Mouse (Mus musculus) neural tube, embryonic 15.5 days (tissue): Measurements from ENCODE around the gene Proser3. TPM values are rescaled to one million over a fixed set of nuclear protein-coding genes. Genes with fewer than 3 reads are reported as not detected.
A peak's percentile ranks its signal among the peaks of the same experiment; 100 is the strongest.

Experiments used
- ATAC-seq: fragments of 200-750 bp; cut with Nextera tagmentation; 2 replicates; pipeline ENCODE4 v1.8.0; 2017; ENCODE audit warnings: mild to moderate bottlenecking, moderate TSS enrichment, moderate library complexity; ENCODE audit not compliant: low FRiP score
- H3K27ac ChIP-seq: fragments of 300-500 bp; sonication (generic); replicated peaks from 2 replicates; pipeline ENCODE4 v1.5.1; 2015; ENCODE audit warnings: mild to moderate bottlenecking, inconsistent platforms
- H3K27me3 ChIP-seq: fragments of 300-500 bp; sonication (generic); replicated peaks from 2 replicates; pipeline ENCODE4 v1.6.1; 2015; ENCODE audit warnings: inconsistent platforms
- H3K36me3 ChIP-seq: fragments of 300-500 bp; sonication (generic); 2 replicates; pipeline ENCODE4 v1.6.1; 2015; ENCODE audit warnings: inconsistent platforms
- H3K4me1 ChIP-seq: fragments of 300-500 bp; sonication (generic); 2 replicates; pipeline ENCODE4 v1.6.1; 2015; ENCODE audit warnings: inconsistent platforms
- H3K4me2 ChIP-seq: fragments of 300-500 bp; sonication (generic); 2 replicates; pipeline ENCODE4 v1.6.1; 2015; ENCODE audit warnings: inconsistent platforms, mild to moderate bottlenecking, moderate library complexity
- H3K4me3 ChIP-seq: fragments of 300-500 bp; sonication (generic); replicated peaks from 2 replicates; pipeline ENCODE4 v1.5.1; 2015; ENCODE audit warnings: mild to moderate bottlenecking, inconsistent platforms
- H3K9ac ChIP-seq: fragments of 300-500 bp; sonication (generic); replicated peaks from 2 replicates; pipeline ENCODE4 v1.6.1; 2015; ENCODE audit warnings: mild to moderate bottlenecking, inconsistent platforms
- H3K9me3 ChIP-seq: fragments of 300-500 bp; sonication (generic); replicated peaks from 2 replicates; pipeline ENCODE4 v1.6.1; 2016; ENCODE audit warnings: inconsistent platforms
- WGBS: fragments of 180-500 bp; shearing (Covaris S2); methylation state at CpG from one replicate; pipeline ENCODE4 v1.1.7; 2015; ENCODE audit warnings: mixed read lengths; 5-methylcytosine and 5-hydroxymethylcytosine counted together
- polyA plus RNA-seq: library from polyadenylated mRNA; unstranded; fragments of >200 nt; fragmentation: Nextera tagmentation; extraction: Ambion mirVana; gene quantifications from 2 replicates; pipeline ENCODE4 v1.2.1, GENCODE M21; 2015

Gene Proser3
- polyA plus RNA-seq, 1 experiment from 2014 or later = 7.9 TPM

- Histone ChIP-seq H3K4me1 (peaks cover 46% of the 10 kb centered on the region), H3K27ac (peak overlapping the region; percentile 95), H3K27me3 (no peaks in the 10 kb centered on the region), H3K9me3 (no peaks in the 10 kb centered on the region), H3K36me3 (peaks cover 38% of the 10 kb centered on the region), H3K9ac (peak overlapping the region; percentile 89), H3K4me2 (peak overlapping the region; percentile 86), H3K4me3 (peak overlapping the region; percentile 72)
- WGBS = 2% methylated on average over 25 of the region's 26 CpGs
- ATAC-seq = peak; percentile 57
These were observed 18.0 kb downstream of the Proser3 start for GRCm38 (mm10) chr7:30533941-30534632.

- H3K9me3 ChIP-seq = no peaks in the 10 kb centered on the region
- H3K4me1 ChIP-seq = peaks cover 46% of the 10 kb centered on the region
- peak overlapping the region; percentile 86 for H3K4me2 ChIP-seq
- no peak for ATAC-seq
- 6% methylated on average over 8 of the region's 8 CpGs for WGBS
- no peaks in the 10 kb centered on the region for H3K27me3 ChIP-seq
- H3K4me3 ChIP-seq = peak overlapping the region; percentile 72
- H3K36me3 ChIP-seq = peaks cover 49% of the 10 kb centered on the region
- H3K9ac ChIP-seq = peak overlapping the region; percentile 89
- H3K27ac ChIP-seq = peak overlapping the region; percentile 95; the same call in 1 of the 2 replicates
These were observed 19.2 kb downstream of the Proser3 start for GRCm38 (mm10) chr7:30532931-30533330.

- no peaks in the 10 kb centered on the region for H3K9me3 ChIP-seq
- no peak for ATAC-seq
- H3K27me3 ChIP-seq = no peaks in the 10 kb centered on the region
- peaks cover 64% of the 10 kb centered on the region for H3K36me3 ChIP-seq
- H3K4me2 ChIP-seq = peak overlapping the region; percentile 86; the same call in 1 of the 2 replicates
- H3K4me3 ChIP-seq = no peak overlapping the region
- H3K27ac ChIP-seq = no peak overlapping the region
- H3K9ac ChIP-seq = peak overlapping the region; percentile 28; the same call in 1 of the 2 replicates
- peaks cover 50% of the 10 kb centered on the region for H3K4me1 ChIP-seq
- 84% methylated on average over 9 of the region's 9 CpGs for WGBS
These were observed 20.7 kb downstream of the Proser3 start for GRCm38 (mm10) chr7:30531291-30531815.

GRCm38 (mm10) chr7:30526981-30527380 is 25.1 kb downstream of the Proser3 start:
- H3K4me1 ChIP-seq = peaks cover 18% of the 10 kb centered on the region
- 79% methylated on average over 14 of the region's 14 CpGs for WGBS
- H3K36me3 ChIP-seq = peaks cover 92% of the 10 kb centered on the region
- H3K27me3 ChIP-seq = no peaks in the 10 kb centered on the region
- H3K4me2 ChIP-seq = no peak overlapping the region
- H3K4me3 ChIP-seq = no peak overlapping the region
- H3K9me3 ChIP-seq = no peaks in the 10 kb centered on the region
- ATAC-seq = no peak
- H3K27ac ChIP-seq = no peak overlapping the region
- no peak overlapping the region for H3K9ac ChIP-seq

GRCm38 (mm10) chr7:30526399-30526798 is 25.7 kb downstream of the Proser3 start:
- no peak for ATAC-seq
- H3K4me3 ChIP-seq = no peak overlapping the region
- no peaks in the 10 kb centered on the region for H3K27me3 ChIP-seq
- peaks cover 87% of the 10 kb centered on the region for H3K36me3 ChIP-seq
- H3K9me3 ChIP-seq = no peaks in the 10 kb centered on the region
- H3K27ac ChIP-seq = no peak overlapping the region
- 28% methylated on average over 17 of the region's 17 CpGs for whole genome bisulfite sequencing
- H3K9ac ChIP-seq = no peak overlapping the region
- H3K4me1 ChIP-seq = peaks cover 12% of the 10 kb centered on the region
- no peak overlapping the region for H3K4me2 ChIP-seq

GRCm38 (mm10) chr7:30525954-30526353 is 26.1 kb downstream of the Proser3 start:
- Histone ChIP-seq H3K4me1 (peaks cover 8% of the 10 kb centered on the region; the same call in 1 of the 2 replicates), H3K4me3 (no peak overlapping the region), H3K36me3 (peaks cover 82% of the 10 kb centered on the region), H3K27me3 (no peaks in the 10 kb centered on the region), H3K27ac (no peak overlapping the region), H3K9me3 (no peaks in the 10 kb centered on the region), H3K4me2 (no peak overlapping the region), H3K9ac (no peak overlapping the region)
- 37% methylated on average over 10 of the region's 10 CpGs for WGBS
- ATAC-seq = no peak

GRCm38 (mm10) chr7:30524487-30524886 is 27.6 kb downstream of the Proser3 start:
- no peaks in the 10 kb centered on the region for H3K9me3 ChIP-seq
- H3K27ac ChIP-seq = no peak overlapping the region
- WGBS = 80% methylated on average over 6 of the region's 6 CpGs
- no peak overlapping the region for H3K9ac ChIP-seq
- no peaks in the 10 kb centered on the region for H3K27me3 ChIP-seq
- H3K4me1 ChIP-seq = peaks cover 4% of the 10 kb centered on the region; the same call in 1 of the 2 replicates
- no peak overlapping the region for H3K4me2 ChIP-seq
- no peak for ATAC-seq
- H3K36me3 ChIP-seq = peaks cover 67% of the 10 kb centered on the region
- H3K4me3 ChIP-seq = no peak overlapping the region

GRCm38 (mm10) chr7:30522871-30523270 is 29.2 kb downstream of the Proser3 start:
- Histone ChIP-seq H3K4me2 (no peak overlapping the region), H3K27ac (no peak overlapping the region), H3K9ac (no peak overlapping the region), H3K27me3 (no peaks in the 10 kb centered on the region), H3K4me3 (no peak overlapping the region), H3K36me3 (peaks cover 51% of the 10 kb centered on the region), H3K4me1 (peaks cover 4% of the 10 kb centered on the region; the same call in 1 of the 2 replicates), H3K9me3 (no peaks in the 10 kb centered on the region)
- 82% methylated on average over 10 of the region's 10 CpGs for WGBS
- no peak for ATAC-seq

GRCm38 (mm10) chr7:30520856-30521255 is 31.2 kb downstream of the Proser3 start:
- 68% methylated on average over 5 of the region's 5 CpGs for WGBS
- 0 out of 2 replicates have a peak, but pooled peaks have one; percentile 5 for ATAC-seq
- peaks cover 32% of the 10 kb centered on the region for H3K36me3 ChIP-seq
- no peak overlapping the region for H3K27ac ChIP-seq
- H3K9ac ChIP-seq = no peak overlapping the region
- no peaks in the 10 kb centered on the region for H3K27me3 ChIP-seq
- no peak overlapping the region for H3K4me2 ChIP-seq
- H3K4me1 ChIP-seq = no peaks in the 10 kb centered on the region
- H3K9me3 ChIP-seq = no peaks in the 10 kb centered on the region
- H3K4me3 ChIP-seq = no peak overlapping the region

- peak; percentile 19 for ATAC-seq
- no peak overlapping the region for H3K27ac ChIP-seq
- no peak overlapping the region for H3K9ac ChIP-seq
- no peak overlapping the region for H3K4me3 ChIP-seq
- H3K4me1 ChIP-seq = no peaks in the 10 kb centered on the region
- H3K4me2 ChIP-seq = no peak overlapping the region
- no peaks in the 10 kb centered on the region for H3K9me3 ChIP-seq
- 68% methylated on average over 4 of the region's 4 CpGs for WGBS
- peaks cover 28% of the 10 kb centered on the region for H3K36me3 ChIP-seq
- no peaks in the 10 kb centered on the region for H3K27me3 ChIP-seq
These were observed 31.7 kb downstream of the Proser3 start for GRCm38 (mm10) chr7:30520396-30520795.

- Histone ChIP-seq H3K9ac (no peak overlapping the region), H3K4me3 (no peak overlapping the region), H3K36me3 (peaks cover 8% of the 10 kb centered on the region), H3K4me2 (no peak overlapping the region), H3K27me3 (no peaks in the 10 kb centered on the region), H3K9me3 (no peaks in the 10 kb centered on the region), H3K27ac (no peak overlapping the region), H3K4me1 (no peaks in the 10 kb centered on the region)
- WGBS = 52% methylated on average over 8 of the region's 8 CpGs
- no peak for ATAC-seq
These were observed 33.8 kb downstream of the Proser3 start for GRCm38 (mm10) chr7:30518325-30518724.
